Mouse (Mus musculus) kidney, adult 2 months (tissue): ENCODE data around the gene Rnf5. TPM values are rescaled to one million over a fixed set of nuclear protein-coding genes. Genes with fewer than 3 reads are reported as not detected.

Source experiments
- DNase-seq: peaks from one replicate; pipeline ENCODE4 v3.0.0; 2021
- H3K27ac ChIP-seq: fragments of 200-500 bp; 2 replicates; pipeline ENCODE4 v1.5.1; 2012; ENCODE audit warnings: low read depth, low read length, control low read depth, inconsistent platforms; ENCODE audit not compliant: insufficient read depth
- H3K27me3 ChIP-seq: fragments of 200-500 bp; replicated peaks from 2 replicates; pipeline ENCODE4 v1.6.1; 2012; ENCODE audit warnings: mild to moderate bottlenecking, moderate library complexity, low read length, inconsistent platforms; ENCODE audit not compliant: control insufficient read depth, insufficient read depth
- H3K36me3 ChIP-seq: fragments of 200-500 bp; 2 replicates; pipeline ENCODE4 v1.6.1; 2012; ENCODE audit warnings: mild to moderate bottlenecking, moderate library complexity, low read length, inconsistent platforms; ENCODE audit not compliant: control insufficient read depth, insufficient read depth
- H3K4me1 ChIP-seq: fragments of 200-500 bp; 2 replicates; pipeline ENCODE4 v1.6.1; 2011; ENCODE audit warnings: low read length; ENCODE audit not compliant: control insufficient read depth, insufficient read depth
- H3K4me3 ChIP-seq: fragments of 200-500 bp; 2 replicates; pipeline ENCODE4 v1.5.1; 2011; ENCODE audit warnings: mild to moderate bottlenecking, low read depth, low read length, control low read depth; ENCODE audit not compliant: insufficient read depth
- CTCF ChIP-seq: fragments of 200-500 bp; conservative IDR thresholded peaks from 2 replicates; pipeline ENCODE4 v1.5.1; 2011; ENCODE audit warnings: low read depth, mild to moderate bottlenecking, control low read depth, low read length, moderate library complexity, mixed read lengths; ENCODE audit not compliant: insufficient read depth, insufficient read length
- POLR2A ChIP-seq: fragments of 200-500 bp; IDR thresholded peaks from one replicate; pipeline ENCODE4 v1.6.1; 2011; ENCODE audit warnings: low read depth, low read length, control low read depth
- WGBS: fragments of 180-500 bp; shearing (Covaris S2); methylation state at CpG from one replicate; pipeline ENCODE4 v1.1.7; 2018; 5-methylcytosine and 5-hydroxymethylcytosine counted together
- polyA plus RNA-seq: library from polyadenylated mRNA; depleted of rRNA; stranded (reverse); fragments of >200 nt; gene quantifications from 2 replicates; pipeline ENCODE4 v1.2.3, GENCODE M21; 2012

Rnf5 gene
- polyA plus RNA-seq, 1 experiment = 256 TPM

- WGBS = 82% methylated on average over 16 of the region's 16 CpGs
- DNase-seq = no peak
- TF ChIP-seq CTCF (no peak), POLR2A (no peak)
- Histone ChIP-seq H3K27me3 (no peaks in the 10 kb centered on the region), H3K27ac (no peak overlapping the region), H3K36me3 (no peaks in the 10 kb centered on the region), H3K4me3 (no peak overlapping the region), H3K4me1 (peaks cover 3% of the 10 kb centered on the region; the same call in 1 of the 2 replicates)
These were observed 44.8 kb upstream of the Rnf5 start for GRCm38 (mm10) chr17:34648141-34648890.

- peak; percentile 99 for DNase-seq
- H3K4me1 ChIP-seq = peaks cover 3% of the 10 kb centered on the region; the same call in 1 of the 2 replicates
- under 1% methylated on average over 66 of the region's 66 CpGs for WGBS
- no peaks in the 10 kb centered on the region for H3K27me3 ChIP-seq
- TF ChIP-seq POLR2A (peak; percentile 29), CTCF (no peak)
- peak within 1 kb of the TSS; percentile 78 for H3K4me3 ChIP-seq
- H3K27ac ChIP-seq = peak within 1 kb of the TSS; percentile 24; the same call in 1 of the 2 replicates
- no peaks in the 10 kb centered on the region for H3K36me3 ChIP-seq
These were observed 43.7 kb upstream of the Rnf5 start, which contains the start of gene Atf6b for GRCm38 (mm10) chr17:34646906-34647787. Gene Atf6b (plus strand): TSS chr17:34647146.

DNA sequence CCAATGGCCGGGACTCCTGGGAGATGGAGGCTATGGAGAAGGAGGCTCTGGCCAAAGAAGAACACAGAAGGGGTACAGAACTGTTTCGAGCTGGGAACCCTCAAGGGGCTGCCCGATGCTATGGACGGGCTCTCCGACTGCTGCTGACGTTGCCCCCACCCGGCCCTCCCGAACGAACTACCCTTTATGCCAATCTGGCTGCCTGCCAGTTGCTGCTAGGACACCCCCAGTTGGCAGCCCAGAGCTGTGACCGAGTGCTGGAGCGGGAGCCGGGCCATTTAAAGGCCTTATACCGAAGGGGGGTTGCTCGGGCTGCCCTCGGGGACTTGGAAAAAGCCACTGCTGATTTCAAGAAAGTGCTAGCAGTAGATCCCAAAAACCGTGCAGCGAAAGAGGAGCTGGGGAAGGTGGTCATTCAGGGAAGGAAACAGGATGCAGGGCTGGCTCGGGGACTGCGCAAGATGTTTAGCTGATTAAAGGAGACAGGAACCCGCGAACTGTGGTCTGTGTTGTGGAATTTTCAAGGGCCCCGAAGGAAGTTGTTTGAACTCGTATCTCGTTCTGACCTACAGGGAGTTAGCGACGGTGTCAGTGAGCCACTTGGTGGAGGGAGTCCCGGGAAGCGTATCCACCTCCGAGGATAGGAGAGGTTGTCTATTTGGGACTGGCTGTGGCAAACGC is 42.5 kb upstream of the Rnf5 start:
- TF ChIP-seq POLR2A (no peak), CTCF (no peak)
- H3K27me3 ChIP-seq = no peaks in the 10 kb centered on the region
- no peak overlapping the region for H3K27ac ChIP-seq
- H3K4me3 ChIP-seq = no peak overlapping the region
- DNase-seq = no peak
- H3K4me1 ChIP-seq = peaks cover 3% of the 10 kb centered on the region; the same call in 1 of the 2 replicates
- WGBS = 78% methylated on average over 30 of the region's 30 CpGs
- H3K36me3 ChIP-seq = no peaks in the 10 kb centered on the region

DNA sequence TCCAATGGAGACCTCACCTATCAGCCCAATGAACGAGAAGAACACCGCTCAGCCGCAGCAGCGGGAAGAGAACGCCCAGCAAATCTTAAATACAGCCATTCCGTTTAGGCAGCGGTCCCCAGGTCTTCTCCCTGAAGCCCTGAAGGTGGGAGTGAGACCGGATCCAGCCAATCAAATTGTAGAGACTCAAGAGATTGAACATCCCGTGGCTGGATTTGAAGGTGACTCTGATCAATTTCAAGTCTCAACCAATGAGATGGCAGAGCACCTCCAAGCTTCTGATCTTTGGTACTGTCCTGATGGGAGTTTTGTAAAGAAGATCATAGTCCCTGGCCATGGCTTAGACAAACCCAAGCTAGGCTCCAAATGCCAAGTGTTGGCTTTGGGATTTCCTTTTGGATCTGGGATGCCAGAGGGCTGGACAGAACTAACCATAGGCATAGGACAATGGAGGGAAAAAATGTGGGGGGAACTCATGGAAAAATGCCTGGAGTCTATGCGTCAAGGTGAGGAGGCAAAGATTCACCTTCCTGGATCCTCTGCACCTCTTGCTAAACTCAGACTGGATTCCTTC is 41.9 kb upstream of the Rnf5 start:
- no peak for DNase-seq
- 36% methylated on average over 10 of the region's 10 CpGs for WGBS
- Histone ChIP-seq H3K27me3 (no peaks in the 10 kb centered on the region), H3K36me3 (no peaks in the 10 kb centered on the region), H3K4me3 (peak overlapping the region; percentile 79), H3K27ac (no peak overlapping the region), H3K4me1 (peaks cover 3% of the 10 kb centered on the region; the same call in 1 of the 2 replicates)
- TF ChIP-seq POLR2A (no peak), CTCF (no peak)

DNA sequence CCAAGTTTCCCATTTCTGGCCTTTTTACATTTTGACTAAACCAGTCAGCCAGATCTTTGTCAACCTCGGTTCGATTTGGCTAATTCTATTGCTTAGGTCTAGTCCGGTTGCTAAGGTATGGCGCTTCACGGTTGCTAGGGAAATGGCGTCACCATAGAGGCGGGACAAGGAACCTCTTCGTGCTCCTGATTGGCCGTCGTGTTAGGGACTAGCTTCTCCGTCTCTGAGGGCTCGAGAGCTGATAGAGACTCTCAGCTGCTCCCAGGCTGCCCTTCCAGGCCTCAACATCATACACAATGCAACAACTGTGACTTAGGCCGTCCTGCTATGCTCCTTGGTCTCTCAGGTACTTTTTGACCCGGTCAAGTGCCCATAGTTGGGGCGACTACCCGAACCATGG is 41.1 kb upstream of the Rnf5 start, which contains the start of gene Fkbpl:
TSS of gene Fkbpl (plus strand) at position 157 of the 400 bp plus-strand sequence.
- Histone ChIP-seq H3K27me3 (no peaks in the 10 kb centered on the region), H3K36me3 (no peaks in the 10 kb centered on the region), H3K4me1 (peaks cover 3% of the 10 kb centered on the region; the same call in 1 of the 2 replicates), H3K27ac (peak within 1 kb of the TSS; percentile 66), H3K4me3 (peak within 1 kb of the TSS; percentile 79)
- peak; percentile 99 for DNase-seq
- TF ChIP-seq CTCF (no peak), POLR2A (no peak)
- under 1% methylated on average over 16 of the region's 16 CpGs for WGBS

GRCm38 (mm10) chr17:34643944-34644343 is 40.5 kb upstream of the Rnf5 start:
- WGBS = 74% methylated on average over 10 of the region's 10 CpGs
- no peak for DNase-seq

More at GRCm38 (mm10) chr17:34643944-34644343, 40.5 kb upstream of the Rnf5 start:
- Histone ChIP-seq H3K27ac (no peak overlapping the region), H3K36me3 (no peaks in the 10 kb centered on the region), H3K4me3 (no peak overlapping the region), H3K27me3 (no peaks in the 10 kb centered on the region), H3K4me1 (peaks cover 3% of the 10 kb centered on the region; the same call in 1 of the 2 replicates)
- TF ChIP-seq POLR2A = no peak
- no peak for TF ChIP-seq CTCF
